Mouse (Mus musculus): ENCODE results near the gene Fxyd2. TPM values are rescaled to one million over a fixed set of nuclear protein-coding genes. Genes with fewer than 3 reads are reported as not detected.

Fxyd2 gene
- polyA plus RNA-seq (2015; fragmentation: Nextera tagmentation; extraction: Ambion mirVana), result 13.2 and 19.6 TPM in 2 replicates

DNA sequence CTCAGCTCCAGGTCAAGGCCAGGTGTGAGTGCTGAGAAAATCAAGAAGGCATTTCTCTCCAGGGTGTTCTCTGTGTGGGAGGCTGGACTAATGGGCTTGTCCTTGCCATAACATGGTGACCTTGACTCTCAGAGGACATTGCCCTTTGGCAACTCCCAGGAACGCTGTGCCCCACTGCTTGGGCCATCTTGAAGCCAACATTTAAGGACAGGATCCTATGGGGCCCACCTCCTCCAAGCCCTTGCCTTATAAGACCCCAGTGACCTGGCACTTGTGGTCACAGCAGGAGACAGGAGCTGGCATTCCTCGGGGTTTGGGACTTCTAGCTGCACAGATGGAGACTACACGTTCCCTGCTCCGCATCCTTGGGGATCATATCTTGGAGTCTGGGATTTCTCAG, at the start of gene Fxyd2:
Gene Fxyd2 (plus strand): TSS at position 236 of the 400 bp plus-strand sequence.

DNA sequence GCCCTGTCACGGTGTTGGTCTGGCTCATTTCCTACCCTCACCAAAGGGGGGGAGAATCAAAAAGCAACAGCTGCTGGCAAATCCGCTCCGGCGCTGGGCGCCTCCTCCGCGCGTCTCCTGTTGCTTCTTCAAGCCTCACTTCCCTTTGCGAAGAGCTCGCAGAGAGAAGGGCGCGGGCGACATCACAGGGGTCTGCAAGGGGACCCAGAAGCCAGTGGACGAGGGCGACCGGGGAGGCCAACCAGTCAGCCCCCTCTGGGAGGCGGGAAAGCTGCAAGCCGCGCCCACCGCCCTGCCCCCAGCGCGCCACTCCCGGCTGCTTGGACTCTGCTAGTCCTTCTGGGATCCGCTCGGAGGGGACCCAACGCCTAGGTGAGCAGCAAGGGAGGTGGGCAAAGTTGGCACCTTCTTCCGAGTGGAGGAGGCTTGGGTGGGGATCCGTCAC, 29.3 kb upstream of the Fxyd2 start, which contains the start of gene Fxyd6:
Gene Fxyd6 (plus strand): TSS at position 69 of the 445 bp plus-strand sequence.

DNA sequence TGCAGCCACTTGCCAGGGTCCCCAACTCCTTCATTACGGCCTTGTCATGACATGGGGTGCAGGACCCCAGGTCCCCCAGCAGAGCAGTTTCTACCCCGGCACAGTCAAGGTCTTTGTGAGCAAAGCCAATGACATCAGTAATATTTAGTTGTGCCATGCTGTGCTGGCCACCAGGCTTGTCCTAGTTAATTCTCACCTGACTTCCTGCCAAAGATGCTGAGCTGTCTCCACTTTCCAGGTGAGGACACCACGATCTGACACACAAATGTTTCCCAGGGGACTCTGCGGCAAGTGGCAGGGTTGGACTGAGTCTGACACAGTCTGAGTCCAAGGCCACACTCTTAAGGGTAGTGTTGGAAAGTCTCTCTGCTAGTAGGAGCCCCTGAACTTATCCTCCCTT, 27.0 kb downstream of the Fxyd2 start, which contains the start of gene Dscaml1:
Gene Dscaml1 (plus strand): TSS at position 173 of the 400 bp plus-strand sequence.

Other genes starting within 250 kb of the Fxyd2 start
- gene BC049352, start 217.7 kb upstream of the Fxyd2 start, polyA plus RNA-seq (2015; fragmentation: Nextera tagmentation; extraction: Ambion mirVana), result 0.18 and 0.43 TPM in 2 replicates
- 0.24 TPM in 1 of 2 replicates, not detected in the other for gene Tmprss4, start 195.6 kb upstream of the Fxyd2 start, polyA plus RNA-seq (2015; fragmentation: Nextera tagmentation; extraction: Ambion mirVana)
- gene Il10ra, start 130.5 kb upstream of the Fxyd2 start, polyA plus RNA-seq (2015; fragmentation: Nextera tagmentation; extraction: Ambion mirVana), result 0.95 and 1.6 TPM in 2 replicates
- 0.21 and 0.28 TPM in 2 replicates for gene Tmprss13, start 80.6 kb upstream of the Fxyd2 start, polyA plus RNA-seq (2015; fragmentation: Nextera tagmentation; extraction: Ambion mirVana)
- 166 and 277 TPM in 2 replicates for gene Fxyd6, start 29.5 kb upstream of the Fxyd2 start, polyA plus RNA-seq (2015; fragmentation: Nextera tagmentation; extraction: Ambion mirVana)
- gene Dscaml1, start 27.0 kb downstream of the Fxyd2 start, polyA plus RNA-seq (2015; fragmentation: Nextera tagmentation; extraction: Ambion mirVana), result 0.44 and 0.88 TPM in 2 replicates

Data from adrenal gland, postnatal 0 days (tissue).